Mouse (Mus musculus) A20 (cell line): ENCODE data around the gene Arsa.

Source experiments
- DNase-seq: peaks from one replicate; pipeline ENCODE4 v3.0.0-alpha.2; 2011; ENCODE audit warnings: low read depth, low spot score

Arsa gene

DNA sequence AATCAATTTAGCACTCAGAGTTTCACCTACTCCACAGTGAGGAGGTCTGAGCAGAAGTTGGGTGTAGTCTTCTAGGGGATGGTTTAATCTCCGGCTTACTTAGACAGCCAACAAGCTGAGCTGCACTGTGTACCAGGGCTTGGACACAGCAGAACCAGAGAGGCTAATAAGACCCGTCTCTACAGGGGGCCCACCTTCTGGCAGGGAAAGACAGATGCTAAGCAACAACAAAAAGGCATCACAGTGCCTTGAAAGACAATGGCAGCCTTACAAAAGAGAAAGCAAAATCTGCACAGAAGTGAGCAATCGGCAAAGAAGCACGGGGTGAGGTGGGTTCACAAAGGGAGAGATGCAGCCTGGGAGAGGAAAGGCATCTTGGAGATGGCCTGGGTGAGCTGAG lies 18.9 kb upstream of the Arsa start:
- DNase-seq: no peak

- DNase-seq: peak; percentile 39
These were observed 17.7 kb upstream of the Arsa start for GRCm38 (mm10) chr15:89494970-89495369.

GRCm38 (mm10) chr15:89488611-89489117 lies 11.4 kb upstream of the Arsa start:
- DNase-seq: no peak

- DNase-seq: no peak
These were observed 11.0 kb upstream of the Arsa start for GRCm38 (mm10) chr15:89488182-89488581.

GRCm38 (mm10) chr15:89480584-89480983 lies 3.4 kb upstream of the Arsa start:
- no peak for DNase-seq

GRCm38 (mm10) chr15:89478622-89479021 lies 1.4 kb upstream of the Arsa start:
- DNase-seq: no peak

DNA sequence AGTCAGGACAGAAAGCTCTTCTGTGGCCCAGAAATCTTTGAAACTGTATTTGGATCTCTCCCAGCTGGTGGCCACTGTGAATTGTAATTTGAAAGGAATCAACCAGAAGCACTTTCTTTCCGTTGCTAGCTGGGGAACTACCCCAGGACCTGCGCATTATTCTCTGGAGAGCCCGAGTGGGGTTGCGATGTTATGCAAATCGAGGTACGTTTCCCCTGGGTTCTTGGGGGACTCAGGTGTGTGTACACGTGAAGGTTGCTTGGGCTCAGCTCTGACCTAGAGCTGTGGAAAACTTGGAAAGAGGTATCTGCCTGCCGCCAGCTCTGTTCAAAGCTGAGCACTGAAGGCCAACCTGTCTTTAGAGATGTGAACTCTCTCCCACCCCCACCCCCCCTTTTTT lies 581 bp upstream of the Arsa start:
- no peak for DNase-seq

DNA sequence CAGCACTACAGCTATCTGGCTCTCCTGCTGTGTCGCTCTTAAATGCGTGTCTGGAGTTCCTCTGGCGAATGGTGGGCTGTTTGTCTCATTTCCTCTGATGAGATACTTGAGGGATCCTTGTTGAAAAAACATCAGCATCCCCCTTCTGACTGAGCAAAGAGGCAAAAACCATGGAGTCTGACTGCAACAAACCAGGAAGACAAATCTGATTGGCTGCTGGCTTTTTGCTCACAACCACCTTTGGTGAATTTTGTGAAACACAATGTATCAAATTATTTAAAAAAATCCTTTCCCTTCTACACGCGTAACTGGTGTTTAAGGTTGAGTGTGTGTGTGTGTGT lies 780 bp downstream of the Arsa start:
- no peak for DNase-seq

- DNase-seq: peak; percentile 93
These were observed 1.4 kb downstream of the Arsa start for GRCm38 (mm10) chr15:89475611-89476474.

- DNase-seq: peak; percentile 10
These were observed 2.0 kb downstream of the Arsa start for GRCm38 (mm10) chr15:89475293-89475600.

GRCm38 (mm10) chr15:89474596-89475292 lies 2.5 kb downstream of the Arsa start:
- DNase-seq: no peak

DNA sequence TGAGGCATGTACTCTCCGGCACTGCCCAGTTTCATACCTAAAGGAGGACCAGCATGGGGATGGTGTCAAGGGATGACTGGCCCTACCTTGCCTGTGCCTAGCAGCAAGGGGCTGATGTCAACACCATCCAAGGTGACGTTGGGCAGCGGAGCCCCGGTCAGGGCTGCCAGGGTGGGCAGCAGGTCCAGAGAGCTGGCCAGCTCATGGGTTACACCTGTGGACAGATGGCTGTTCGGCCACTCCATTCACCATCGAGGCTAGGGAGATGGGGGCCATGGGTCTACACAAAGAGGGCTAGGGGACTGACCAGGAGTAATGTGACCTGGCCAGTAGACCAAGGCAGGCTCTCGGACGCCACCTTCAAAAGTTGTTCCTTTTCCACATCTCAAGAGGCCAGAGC lies 3.3 kb downstream of the Arsa start:
- no peak for DNase-seq

- no peak for DNase-seq
These were observed 3.9 kb downstream of the Arsa start for GRCm38 (mm10) chr15:89473370-89473769.

DNA sequence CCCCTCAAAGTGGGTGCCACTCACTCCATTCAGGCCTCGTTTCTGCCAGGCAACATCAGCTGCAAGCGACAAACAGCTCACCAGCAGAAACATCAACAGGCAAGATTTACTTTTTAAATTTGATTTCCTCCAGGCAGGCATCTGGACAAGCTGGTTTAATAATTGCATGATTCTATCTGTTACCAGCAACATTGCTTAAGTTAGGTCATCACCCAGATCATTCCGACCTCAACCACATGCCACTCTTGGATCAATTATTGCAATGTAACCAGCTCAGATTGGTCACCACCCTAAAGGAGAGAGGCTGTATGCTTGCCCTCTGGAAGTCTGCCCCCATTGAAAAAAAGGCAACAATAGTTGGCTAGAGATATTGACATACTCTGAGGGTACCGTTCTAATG lies 5.7 kb downstream of the Arsa start:
- no peak for DNase-seq

DNA sequence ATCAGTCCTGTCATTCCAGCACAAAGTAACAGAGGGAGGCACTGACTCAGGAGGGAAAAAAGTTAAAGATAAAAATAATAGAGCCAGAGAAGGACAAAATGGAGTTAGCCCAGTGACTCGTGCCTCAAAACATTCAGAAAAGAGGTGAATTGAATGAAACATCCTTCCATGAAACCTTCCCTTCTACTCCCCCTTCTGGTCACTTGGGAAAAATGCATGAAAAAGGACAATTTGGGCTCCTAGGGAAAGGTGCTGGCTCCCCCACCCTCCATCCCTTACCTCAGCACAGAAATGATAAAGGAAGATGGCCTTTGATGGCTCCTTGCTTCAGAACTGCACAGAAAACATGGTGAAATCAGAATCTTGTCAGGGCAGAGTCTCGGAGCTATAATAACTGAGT lies 8.6 kb downstream of the Arsa start:
- DNase-seq: peak; percentile 34

DNA sequence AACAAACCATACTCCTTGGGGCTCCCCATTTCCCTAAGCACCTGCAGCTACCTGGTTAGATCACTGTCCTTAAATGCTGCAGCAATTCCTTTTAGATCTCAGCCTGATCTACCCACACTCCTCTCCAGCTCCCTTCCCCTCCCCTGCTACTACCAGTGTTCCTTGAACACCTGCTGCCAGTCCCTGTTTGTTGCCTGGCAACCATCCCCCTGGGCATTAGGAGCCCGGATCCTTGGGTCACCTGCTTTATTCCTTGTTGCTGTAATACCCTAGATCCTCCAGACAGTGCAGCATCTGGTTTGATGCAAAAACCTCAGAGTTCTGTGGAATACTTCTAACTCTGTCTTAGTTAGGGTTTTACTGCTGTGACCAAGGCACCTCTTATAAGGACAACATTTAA lies 12.2 kb downstream of the Arsa start:
- no peak for DNase-seq

DNA sequence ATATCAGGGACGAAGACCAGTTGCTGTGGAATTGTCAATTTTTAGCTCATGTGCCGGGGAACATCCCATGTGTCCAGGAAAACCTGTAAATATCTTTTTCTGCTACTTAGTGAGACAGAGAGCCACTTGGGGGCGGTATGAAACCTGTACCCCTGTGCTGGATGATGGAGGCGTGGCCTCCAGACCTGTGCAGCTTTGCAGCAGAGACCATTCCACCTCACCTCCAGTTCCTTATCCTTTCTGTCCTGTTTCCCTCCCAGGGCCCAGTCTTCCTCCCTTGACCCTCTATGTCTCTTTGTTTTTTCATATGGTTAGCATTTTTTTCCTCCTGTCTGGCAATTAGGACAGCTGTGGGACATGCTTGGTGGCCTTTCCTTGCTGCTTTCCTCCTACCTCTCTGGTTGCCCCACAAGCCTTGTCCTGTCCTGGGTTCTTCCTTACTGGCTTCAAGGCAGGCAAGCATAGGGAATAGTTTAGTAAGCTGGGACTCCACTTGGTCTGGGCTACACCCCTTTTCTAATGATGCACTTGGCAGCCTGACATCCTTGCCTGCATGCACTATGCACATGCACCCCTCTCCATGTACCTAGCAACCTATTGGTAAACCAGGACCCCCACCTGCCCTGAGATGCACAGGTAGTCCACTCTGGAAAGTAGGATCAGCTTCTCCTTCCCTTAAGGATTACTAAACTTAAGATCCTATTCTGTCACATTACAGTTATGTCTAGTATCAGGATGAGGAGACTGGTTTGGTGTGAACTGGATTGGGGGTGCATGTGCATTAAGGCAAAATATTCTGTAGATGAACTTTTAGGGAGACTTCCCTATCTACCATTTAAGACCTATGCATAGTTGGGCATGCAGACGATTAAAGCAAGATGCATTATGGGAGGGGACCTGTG lies 13.6 kb downstream of the Arsa start:
- DNase-seq: peak; percentile 47

GRCm38 (mm10) chr15:89462176-89462575 lies 15.0 kb downstream of the Arsa start:
- DNase-seq: no peak

- no peak for DNase-seq
These were observed 15.9 kb downstream of the Arsa start for GRCm38 (mm10) chr15:89461321-89461720.

DNA sequence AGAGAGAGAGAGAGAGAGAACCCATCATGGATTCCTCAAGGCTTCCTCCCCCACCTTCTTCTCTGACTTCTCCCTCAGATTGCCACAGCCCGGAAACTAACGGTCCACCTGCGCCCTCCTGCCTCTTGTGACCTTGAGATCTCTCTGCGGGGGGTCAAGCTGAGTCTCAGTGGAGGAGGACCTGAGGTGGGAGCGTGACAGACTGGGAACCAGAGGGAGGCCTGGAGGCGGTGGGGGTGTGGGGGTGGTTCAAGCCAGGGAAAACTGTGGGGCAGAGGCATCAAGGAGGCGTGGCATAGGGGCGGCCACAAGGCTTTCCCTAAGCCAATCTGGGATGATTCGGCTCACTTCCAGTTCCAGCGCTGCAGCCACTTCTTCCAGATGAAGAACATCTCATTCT lies 16.9 kb downstream of the Arsa start:
- DNase-seq: no peak

DNA sequence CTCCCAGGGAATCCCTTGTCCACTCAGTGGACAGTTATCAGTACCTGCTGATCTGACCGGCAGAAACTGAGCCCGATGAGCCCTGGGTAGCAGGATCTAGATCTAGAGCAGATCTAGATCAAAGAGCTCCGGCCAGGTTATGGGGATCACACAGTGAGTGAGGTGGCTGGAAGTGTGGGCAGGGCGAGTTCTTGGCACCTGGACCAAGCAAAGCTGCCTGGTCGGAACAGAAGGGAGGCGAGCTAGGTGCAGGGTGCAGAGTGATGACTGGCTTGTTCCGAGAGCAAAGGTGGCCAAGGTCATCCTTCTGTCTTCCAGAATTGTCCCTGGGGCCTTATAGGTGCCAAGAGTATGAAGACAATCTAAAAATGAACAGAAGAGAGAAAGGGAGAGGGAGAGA lies 17.4 kb downstream of the Arsa start:
- DNase-seq: no peak

DNA sequence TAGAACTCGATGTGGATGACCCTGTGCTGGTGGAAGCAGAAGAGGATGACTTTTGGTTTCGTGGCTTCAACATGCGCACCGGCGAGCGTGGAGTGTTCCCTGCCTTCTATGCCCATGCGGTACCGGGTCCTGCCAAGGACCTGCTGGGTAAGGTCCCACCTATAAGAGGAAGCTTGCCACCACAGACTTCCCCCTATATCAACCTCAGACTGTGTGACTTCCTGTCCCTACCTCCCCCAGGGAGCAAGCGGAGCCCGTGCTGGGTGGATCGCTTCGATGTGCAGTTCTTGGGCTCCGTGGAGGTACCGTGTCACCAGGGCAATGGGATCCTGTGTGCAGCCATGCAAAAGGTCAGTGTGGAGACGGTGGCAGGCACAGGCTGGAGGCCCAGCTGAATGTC lies 18.3 kb downstream of the Arsa start:
- no peak for DNase-seq
